Mouse (Mus musculus) limb, embryonic 10.5 days (tissue): ENCODE results near the gene Fer1l4. TPM values are rescaled to one million over a fixed set of nuclear protein-coding genes. Genes with fewer than 3 reads are reported as not detected.

ENCODE experiments used
- DNase-seq: peaks from one replicate; pipeline ENCODE4 v3.0.0-alpha.2; 2017; ENCODE audit warnings: low spot score
- H3K27ac ChIP-seq: fragments of 300-500 bp; sonication (generic); 2 replicates; pipeline ENCODE4 v1.5.1; 2016; ENCODE audit warnings: mild to moderate bottlenecking
- H3K27me3 ChIP-seq: fragments of 300-500 bp; sonication (generic); 2 replicates; pipeline ENCODE4 v1.6.1; 2016; ENCODE audit warnings: low read depth, mild to moderate bottlenecking; ENCODE audit not compliant: poor library complexity, severe bottlenecking
- H3K36me3 ChIP-seq: fragments of 300-500 bp; sonication (generic); 2 replicates; pipeline ENCODE4 v1.6.1; 2016; ENCODE audit warnings: mild to moderate bottlenecking, moderate library complexity
- H3K4me1 ChIP-seq: fragments of 300-500 bp; sonication (generic); 2 replicates; pipeline ENCODE4 v1.6.1; 2016
- H3K4me3 ChIP-seq: fragments of 300-500 bp; sonication (generic); 2 replicates; pipeline ENCODE4 v1.5.1; 2016; ENCODE audit warnings: mild to moderate bottlenecking, moderate library complexity
- H3K9me3 ChIP-seq: fragments of 300-500 bp; sonication (generic); replicated peaks from 2 replicates; pipeline ENCODE4 v1.6.1; 2016; ENCODE audit warnings: mild to moderate bottlenecking
- WGBS: fragments of 180-500 bp; shearing (Covaris S2); methylation state at CpG from one replicate; pipeline ENCODE4 v1.1.7; 2016; 5-methylcytosine and 5-hydroxymethylcytosine counted together
- polyA plus RNA-seq: library from polyadenylated mRNA; unstranded; fragments of >200 nt; fragmentation: Nextera tagmentation; extraction: Ambion mirVana; gene quantifications from 2 replicates; pipeline ENCODE4 v1.2.1, GENCODE M21; 2016

Gene Fer1l4
- not detected in 2 replicates for polyA plus RNA-seq

DNA sequence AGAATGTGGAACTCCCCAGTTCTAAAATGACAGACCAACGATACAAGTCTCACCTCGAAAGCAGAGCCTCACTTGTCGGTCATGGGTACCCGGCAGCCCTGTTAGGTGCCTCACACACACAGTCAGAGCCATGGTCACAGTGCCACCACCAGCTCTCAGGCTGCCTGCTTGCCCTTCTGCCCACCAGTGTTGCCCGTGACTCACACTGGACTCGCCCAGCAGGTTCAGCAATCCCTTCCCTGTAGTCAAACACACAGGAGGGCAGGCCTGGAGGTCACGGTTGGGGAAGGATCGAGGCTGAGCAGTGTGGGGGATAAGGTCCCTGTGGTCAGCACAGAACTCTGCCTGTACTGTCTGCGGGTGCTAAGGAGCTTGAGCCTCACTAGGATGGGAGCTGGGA is at the start of gene Fer1l4:
TSS of gene Fer1l4 (minus strand) at position 132 of the 400 bp plus-strand sequence.
- no peaks in the 10 kb centered on the region for H3K36me3 ChIP-seq
- H3K4me3 ChIP-seq: no peak within 1 kb of the TSS
- 85% methylated on average over 9 of the region's 9 CpGs for WGBS
- peaks cover 11% of the 10 kb centered on the region; the same call in 1 of the 2 replicates for H3K4me1 ChIP-seq
- H3K9me3 ChIP-seq: no peaks in the 10 kb centered on the region
- DNase-seq: no peak
- H3K27ac ChIP-seq: no peak within 1 kb of the TSS
- peaks cover 15% of the 10 kb centered on the region for H3K27me3 ChIP-seq

DNA sequence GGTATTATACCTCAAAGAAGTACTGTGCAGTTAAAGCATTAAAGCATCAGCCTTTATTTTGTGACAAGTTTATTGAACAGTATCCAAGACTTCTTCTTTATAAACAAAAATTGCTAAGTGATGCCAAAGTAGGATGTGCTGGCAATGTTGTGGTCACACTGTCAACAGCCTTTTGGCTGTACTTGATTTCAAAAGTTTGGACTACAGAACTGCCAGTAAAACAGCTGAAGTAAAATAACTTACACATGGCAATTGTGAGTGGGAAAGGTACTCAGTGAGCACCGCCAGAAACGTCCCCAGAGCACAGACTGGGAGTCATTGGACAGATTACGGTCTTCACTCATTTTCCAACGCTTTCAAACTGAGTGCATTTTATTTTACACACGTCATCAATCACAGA is 39.2 kb upstream of the Fer1l4 start:
- DNase-seq: no peak
- H3K4me3 ChIP-seq: no peak overlapping the region
- no peak overlapping the region for H3K27ac ChIP-seq
- peaks cover 69% of the 10 kb centered on the region for H3K36me3 ChIP-seq
- H3K9me3 ChIP-seq: no peaks in the 10 kb centered on the region
- no peaks in the 10 kb centered on the region for H3K4me1 ChIP-seq
- H3K27me3 ChIP-seq: no peaks in the 10 kb centered on the region
- WGBS: 94% methylated on average over 5 of the region's 5 CpGs

DNA sequence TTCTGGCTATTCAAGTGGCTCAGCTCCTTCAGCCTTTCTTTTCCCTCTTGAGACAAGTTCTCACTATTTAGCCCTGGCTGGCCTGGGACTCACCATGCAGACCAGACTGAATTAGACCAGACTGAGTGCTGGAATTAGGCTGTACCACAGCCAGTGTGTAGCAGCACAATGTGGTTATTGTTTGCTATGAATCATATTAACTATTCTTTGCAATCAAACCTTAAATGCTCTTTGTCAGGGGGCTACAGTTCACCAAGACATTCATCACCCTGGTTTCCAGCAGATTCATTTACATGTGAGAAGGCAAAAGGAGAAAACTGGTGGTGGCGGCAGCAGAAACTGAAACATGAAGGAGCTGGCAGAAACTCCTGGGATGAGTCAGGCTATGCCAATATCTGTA is 37.1 kb upstream of the Fer1l4 start:
- Histone ChIP-seq H3K27ac (no peak overlapping the region), H3K36me3 (peaks cover 50% of the 10 kb centered on the region), H3K4me3 (no peak overlapping the region), H3K4me1 (no peaks in the 10 kb centered on the region), H3K9me3 (no peaks in the 10 kb centered on the region), H3K27me3 (no peaks in the 10 kb centered on the region)
- DNase-seq: no peak
- 95% methylated on average over 1 of the region's 1 CpGs for WGBS

DNA sequence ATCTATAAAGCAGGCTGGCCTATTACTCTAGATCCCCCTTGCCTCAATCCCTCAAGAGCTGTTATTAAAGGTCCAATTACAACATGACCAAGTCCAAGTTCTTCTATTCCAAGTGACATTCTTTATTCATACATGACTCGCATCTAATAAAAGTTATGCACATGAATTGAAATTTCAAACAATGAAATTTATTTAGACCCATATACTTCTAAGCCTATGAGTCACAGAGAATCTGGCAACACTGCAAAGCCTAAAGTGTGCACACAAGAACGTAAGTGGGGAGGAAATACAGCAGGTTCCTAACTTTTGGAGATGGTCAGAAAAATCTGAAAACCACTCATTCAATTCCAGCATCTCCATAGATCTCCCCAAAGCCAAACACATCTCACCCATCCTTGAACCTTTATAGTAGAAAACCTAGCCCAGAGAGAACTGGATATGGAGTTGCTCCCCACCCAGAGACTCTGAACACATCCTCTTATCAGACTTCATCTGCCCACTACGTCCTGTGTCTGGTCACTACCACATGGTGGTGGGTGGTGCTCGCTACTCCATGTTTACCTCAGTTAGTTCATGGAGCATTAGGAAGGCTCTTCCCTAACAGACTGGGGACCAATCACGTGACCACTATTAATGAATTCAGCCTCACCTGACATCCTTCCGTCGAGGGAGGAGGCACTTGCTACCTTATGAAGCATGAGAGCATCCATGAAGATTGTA is 34.8 kb upstream of the Fer1l4 start:
- Histone ChIP-seq H3K4me1 (no peaks in the 10 kb centered on the region), H3K27ac (no peak overlapping the region), H3K9me3 (no peaks in the 10 kb centered on the region), H3K27me3 (no peaks in the 10 kb centered on the region), H3K4me3 (no peak overlapping the region), H3K36me3 (peaks cover 42% of the 10 kb centered on the region)
- WGBS: 89% methylated on average over 7 of the region's 7 CpGs
- DNase-seq: no peak

DNA sequence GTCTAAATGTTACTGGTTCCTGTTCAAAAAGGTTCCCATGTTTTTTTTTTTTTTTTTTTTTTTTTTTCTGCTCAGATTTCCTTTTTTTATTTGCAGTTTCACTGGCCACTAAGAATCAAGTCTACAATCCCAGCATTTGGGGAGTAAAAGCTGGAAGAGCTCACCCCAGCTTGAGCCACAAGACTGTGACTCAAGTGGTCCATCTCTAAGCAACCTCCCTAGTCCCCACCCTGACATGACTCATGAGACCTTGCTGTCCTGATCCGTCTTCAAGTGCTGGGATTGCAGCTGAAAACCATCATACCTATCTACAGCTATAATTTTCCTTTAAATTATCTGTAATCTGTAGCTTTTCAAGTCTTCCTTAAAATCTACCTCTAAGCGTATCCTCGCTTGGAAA is 31.8 kb upstream of the Fer1l4 start:
- 93% methylated on average over 3 of the region's 3 CpGs for WGBS
- no peaks in the 10 kb centered on the region for H3K4me1 ChIP-seq
- no peak for DNase-seq
- no peak overlapping the region for H3K4me3 ChIP-seq
- peaks cover 29% of the 10 kb centered on the region for H3K36me3 ChIP-seq
- H3K27me3 ChIP-seq: no peaks in the 10 kb centered on the region
- no peak overlapping the region for H3K27ac ChIP-seq
- H3K9me3 ChIP-seq: no peaks in the 10 kb centered on the region

DNA sequence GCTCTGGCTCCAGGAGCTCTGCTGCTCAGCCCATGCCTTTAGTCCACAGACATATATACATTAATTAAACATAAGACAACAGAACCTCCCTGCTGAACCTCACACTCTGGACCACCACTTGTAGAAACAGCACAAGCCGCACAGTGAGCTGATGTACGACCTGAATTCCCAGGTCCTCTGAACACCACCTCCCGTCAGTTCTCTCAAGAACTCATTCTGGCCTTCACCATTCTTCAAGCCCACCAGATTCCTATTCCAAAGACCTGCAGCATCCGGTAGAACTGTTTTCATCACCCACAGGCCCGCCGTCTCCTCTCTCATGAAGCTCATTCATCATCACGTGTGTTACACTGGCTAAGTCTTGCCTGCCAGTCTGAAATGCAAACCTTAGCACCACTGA is 27.6 kb upstream of the Fer1l4 start:
- DNase-seq: peak; percentile 26
- H3K27me3 ChIP-seq: no peaks in the 10 kb centered on the region
- no peaks in the 10 kb centered on the region for H3K4me1 ChIP-seq

DNA sequence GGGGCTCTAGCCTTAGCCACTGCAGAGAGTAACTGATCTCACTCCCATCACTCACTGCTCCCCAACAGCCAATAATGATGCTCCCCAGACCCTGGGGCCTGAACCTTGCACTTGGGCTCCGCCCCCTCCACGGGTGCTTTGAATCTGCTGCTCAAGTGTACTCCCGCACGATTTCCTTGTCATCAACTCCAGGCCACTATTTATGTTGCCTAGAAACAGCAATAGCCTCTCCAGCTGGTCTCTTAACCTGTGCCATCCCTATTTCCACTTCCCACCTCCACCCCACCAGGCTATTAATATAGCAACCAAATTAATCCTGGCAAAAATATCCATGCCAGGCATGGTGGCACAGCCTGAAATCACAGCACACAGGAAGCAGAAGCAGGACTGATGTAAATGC is 26.9 kb upstream of the Fer1l4 start:
- DNase-seq: no peak
- Histone ChIP-seq H3K36me3 (peaks cover 52% of the 10 kb centered on the region), H3K27ac (no peak overlapping the region), H3K4me3 (no peak overlapping the region), H3K27me3 (no peaks in the 10 kb centered on the region), H3K9me3 (no peaks in the 10 kb centered on the region), H3K4me1 (no peaks in the 10 kb centered on the region)
- WGBS: 67% methylated on average over 4 of the region's 4 CpGs

More for the DNA sequence above, 27.6 kb upstream of the Fer1l4 start:
- Histone ChIP-seq H3K4me3 (no peak overlapping the region), H3K36me3 (peaks cover 45% of the 10 kb centered on the region), H3K27ac (no peak overlapping the region), H3K9me3 (no peaks in the 10 kb centered on the region)
- WGBS: 88% methylated on average over 7 of the region's 7 CpGs

DNA sequence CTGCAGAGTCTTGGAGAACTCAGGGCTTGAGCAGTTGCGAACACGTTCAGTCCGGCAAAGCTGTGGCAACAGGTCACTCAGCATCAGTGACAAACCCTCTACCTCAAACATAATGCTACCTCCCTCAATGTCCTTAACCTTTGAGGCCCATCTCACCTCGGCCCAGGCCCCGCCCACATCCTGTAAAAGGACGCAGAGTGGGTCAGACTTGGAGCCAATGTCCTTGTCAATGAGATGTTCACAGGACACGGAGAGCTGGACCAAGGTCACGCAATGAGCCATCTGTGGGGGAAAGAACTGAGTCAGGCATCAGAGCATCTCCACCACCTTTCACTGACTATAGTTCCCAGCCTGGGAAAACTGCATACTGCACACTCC is 26.4 kb upstream of the Fer1l4 start:
- Histone ChIP-seq H3K9me3 (no peaks in the 10 kb centered on the region), H3K27me3 (no peaks in the 10 kb centered on the region), H3K4me3 (no peak overlapping the region), H3K4me1 (no peaks in the 10 kb centered on the region), H3K27ac (no peak overlapping the region), H3K36me3 (peaks cover 57% of the 10 kb centered on the region)
- 88% methylated on average over 8 of the region's 8 CpGs for WGBS
- no peak for DNase-seq

DNA sequence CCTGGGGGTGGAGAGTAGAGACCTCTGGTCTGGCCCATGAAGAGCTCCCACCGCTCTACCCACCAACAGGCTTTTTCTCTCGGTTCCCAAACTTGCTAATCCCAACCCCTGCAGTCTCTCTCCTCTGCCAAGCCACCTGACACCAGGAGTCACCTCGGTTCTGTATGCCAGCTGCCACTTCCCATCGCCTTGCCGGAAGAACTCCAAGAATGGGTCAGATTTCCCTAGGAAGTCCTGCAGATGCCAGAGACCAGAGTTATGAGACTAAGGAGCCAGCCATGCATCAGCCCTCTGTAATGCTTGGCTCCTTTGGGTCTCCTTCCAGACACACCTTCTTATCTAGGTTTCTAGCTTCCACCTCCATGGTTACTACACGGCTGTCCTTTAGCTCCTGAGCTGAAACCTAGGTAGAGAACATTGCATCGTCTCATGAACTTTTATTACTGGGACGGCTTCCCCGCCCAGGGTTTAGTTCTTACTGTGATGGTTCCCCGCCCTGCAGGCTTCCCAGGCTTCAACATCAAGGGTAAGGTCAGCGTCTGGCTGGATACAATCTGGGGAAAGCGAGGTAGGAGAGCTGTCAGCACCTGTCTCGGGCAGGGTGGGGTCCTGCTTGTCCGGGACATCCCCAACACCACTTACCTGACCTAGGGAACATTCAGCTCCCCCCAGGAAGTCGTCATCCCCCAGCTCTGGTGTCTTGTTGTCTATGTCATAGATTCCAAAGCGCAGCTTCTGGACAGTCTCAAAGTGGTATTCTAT is 25.9 kb upstream of the Fer1l4 start:
- peaks cover 63% of the 10 kb centered on the region for H3K36me3 ChIP-seq
- H3K9me3 ChIP-seq: no peaks in the 10 kb centered on the region
- H3K4me3 ChIP-seq: no peak overlapping the region
- DNase-seq: no peak
- no peak overlapping the region for H3K27ac ChIP-seq
- WGBS: 92% methylated on average over 16 of the region's 16 CpGs
- H3K27me3 ChIP-seq: no peaks in the 10 kb centered on the region
- H3K4me1 ChIP-seq: no peaks in the 10 kb centered on the region

DNA sequence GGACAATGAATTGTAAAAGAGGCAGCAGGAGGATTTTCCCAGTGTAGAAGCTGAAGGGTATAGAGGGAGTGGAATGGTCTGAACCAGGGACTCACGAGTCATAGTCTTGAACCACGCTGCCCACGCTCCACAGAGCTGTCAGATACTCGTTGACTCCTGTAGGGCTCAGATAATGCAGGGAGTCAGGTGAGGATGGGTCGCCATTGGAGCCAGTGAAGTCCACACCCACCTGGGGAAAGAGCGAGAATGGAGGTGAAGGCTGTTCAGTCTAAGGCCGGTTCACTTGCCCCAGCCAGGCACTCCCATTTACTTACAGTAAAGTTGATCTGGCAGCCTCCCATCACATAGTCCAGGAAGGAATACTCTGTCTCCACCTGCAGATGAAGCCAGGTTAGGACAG is 24.7 kb upstream of the Fer1l4 start:
- H3K4me3 ChIP-seq: no peak overlapping the region
- peaks cover 74% of the 10 kb centered on the region for H3K36me3 ChIP-seq
- no peaks in the 10 kb centered on the region for H3K4me1 ChIP-seq
- 93% methylated on average over 7 of the region's 7 CpGs for WGBS
- no peak overlapping the region for H3K27ac ChIP-seq
- no peaks in the 10 kb centered on the region for H3K9me3 ChIP-seq
- no peaks in the 10 kb centered on the region for H3K27me3 ChIP-seq
- no peak for DNase-seq

DNA sequence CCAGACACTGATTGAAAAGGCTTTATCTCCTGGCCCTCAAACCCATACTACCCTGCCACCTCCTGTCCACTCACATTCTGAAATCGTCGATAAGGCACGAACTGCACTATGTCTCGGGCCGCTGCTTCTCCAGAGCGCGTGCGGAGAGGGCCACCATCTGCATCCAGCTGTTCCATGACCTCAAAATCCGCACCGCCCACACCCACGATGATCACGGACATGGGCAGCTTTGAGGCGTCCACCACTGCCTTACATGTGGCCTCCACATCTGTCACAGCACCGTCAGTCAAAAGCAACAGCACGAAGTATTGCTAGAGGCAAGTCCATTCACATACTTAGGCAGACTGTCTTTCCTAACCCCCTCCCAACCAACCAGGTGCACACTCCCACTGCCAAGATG is 21.0 kb upstream of the Fer1l4 start:
- Histone ChIP-seq H3K9me3 (no peaks in the 10 kb centered on the region), H3K4me3 (no peak overlapping the region), H3K27ac (no peak overlapping the region), H3K36me3 (peaks cover 100% of the 10 kb centered on the region), H3K27me3 (no peaks in the 10 kb centered on the region), H3K4me1 (no peaks in the 10 kb centered on the region)
- 97% methylated on average over 15 of the region's 15 CpGs for WGBS
- DNase-seq: no peak

DNA sequence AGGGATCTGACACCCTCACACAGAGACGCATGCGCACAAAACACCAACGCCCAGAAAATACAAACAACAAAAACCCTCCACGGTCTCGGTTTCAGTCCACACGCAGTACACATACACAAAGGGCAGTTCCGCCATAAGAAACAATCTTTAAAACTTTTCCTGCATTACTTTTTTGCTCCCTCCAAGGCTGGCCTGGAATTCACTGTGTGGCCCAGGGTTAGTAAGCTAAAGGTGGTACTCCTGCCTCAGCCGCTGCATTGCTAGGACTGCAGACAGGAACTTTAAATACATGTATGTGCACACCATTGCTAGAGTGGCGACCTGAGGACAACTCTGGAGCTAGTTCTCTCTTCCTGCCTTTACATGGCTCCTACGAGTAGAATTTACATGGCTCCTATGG is 18.5 kb upstream of the Fer1l4 start:
- Histone ChIP-seq H3K4me1 (peaks cover 8% of the 10 kb centered on the region), H3K9me3 (no peaks in the 10 kb centered on the region), H3K4me3 (no peak overlapping the region), H3K27me3 (no peaks in the 10 kb centered on the region), H3K27ac (no peak overlapping the region), H3K36me3 (peaks cover 94% of the 10 kb centered on the region)
- no peak for DNase-seq
- WGBS: 93% methylated on average over 10 of the region's 10 CpGs

DNA sequence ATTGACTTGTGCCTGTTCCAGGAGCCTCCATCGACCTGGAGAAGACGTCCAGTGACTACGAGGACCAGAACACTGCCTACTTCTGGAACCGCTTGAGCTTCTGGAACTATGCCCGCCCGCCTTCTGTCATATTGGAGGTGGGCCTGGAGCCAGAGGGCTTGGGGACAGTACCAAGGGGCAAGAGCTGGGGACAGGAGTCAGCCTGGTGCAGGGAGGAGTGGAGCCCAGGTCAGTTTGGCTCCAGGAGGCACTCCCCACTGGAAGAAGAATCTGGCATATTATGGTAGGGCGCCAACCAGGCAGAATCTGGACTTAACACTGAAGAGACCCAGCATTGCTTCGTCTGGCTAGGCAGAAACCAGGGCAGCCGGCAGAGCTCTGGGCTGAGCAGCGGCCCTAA is 15.2 kb upstream of the Fer1l4 start:
- Histone ChIP-seq H3K27ac (no peak overlapping the region), H3K36me3 (peaks cover 61% of the 10 kb centered on the region), H3K4me3 (no peak overlapping the region), H3K27me3 (no peaks in the 10 kb centered on the region), H3K9me3 (no peaks in the 10 kb centered on the region), H3K4me1 (peaks cover 18% of the 10 kb centered on the region)
- whole genome bisulfite sequencing: 94% methylated on average over 10 of the region's 10 CpGs
- no peak for DNase-seq
